Mouse (Mus musculus) stomach, embryonic 14.5 days (tissue): ENCODE data around the gene Lsm2. TPM values are rescaled to one million over a fixed set of nuclear protein-coding genes. Genes with fewer than 3 reads are reported as not detected.
A peak's percentile ranks its signal among the peaks of the same experiment; 100 is the strongest.

Experiments used
- ATAC-seq: fragments of 200-750 bp; cut with Nextera tagmentation; 2 replicates; pipeline ENCODE4 v1.8.0; 2017; ENCODE audit warnings: low read depth, moderate TSS enrichment; ENCODE audit not compliant: insufficient number of reproducible peaks, insufficient read depth, low FRiP score
- H3K27ac ChIP-seq: fragments of 300-500 bp; sonication (generic); 2 replicates; pipeline ENCODE4 v1.5.1; 2014; ENCODE audit warnings: mild to moderate bottlenecking, low read length, moderate library complexity, mixed read lengths
- H3K27me3 ChIP-seq: fragments of 300-500 bp; sonication (generic); 2 replicates; pipeline ENCODE4 v1.6.1; 2014; ENCODE audit warnings: low read length, control low read depth, mixed read lengths; ENCODE audit not compliant: control insufficient read depth, insufficient read depth
- H3K36me3 ChIP-seq: fragments of 300-500 bp; sonication (generic); 2 replicates; pipeline ENCODE4 v1.6.1; 2014; ENCODE audit warnings: mild to moderate bottlenecking, control low read depth, low read length, moderate library complexity, mixed read lengths; ENCODE audit not compliant: control insufficient read depth, insufficient read depth
- H3K4me1 ChIP-seq: fragments of 300-500 bp; sonication (generic); 2 replicates; pipeline ENCODE4 v1.6.1; 2014; ENCODE audit warnings: low read length, control low read depth, mixed read lengths; ENCODE audit not compliant: control insufficient read depth, insufficient read depth
- H3K4me2 ChIP-seq: fragments of 300-500 bp; sonication (generic); replicated peaks from 2 replicates; pipeline ENCODE4 v1.6.1; 2014; ENCODE audit warnings: low read depth, low read length, control low read depth
- H3K4me3 ChIP-seq: fragments of 300-500 bp; sonication (generic); 2 replicates; pipeline ENCODE4 v1.5.1; 2014; ENCODE audit warnings: low read depth, low read length, control low read depth
- H3K9ac ChIP-seq: fragments of 300-500 bp; sonication (generic); replicated peaks from 2 replicates; pipeline ENCODE4 v1.6.1; 2014; ENCODE audit warnings: low read depth, mild to moderate bottlenecking, control low read depth, low read length, moderate library complexity, mixed read lengths
- H3K9me3 ChIP-seq: fragments of 300-500 bp; sonication (generic); 2 replicates; pipeline ENCODE4 v1.6.1; 2016; ENCODE audit warnings: low read depth, low read length, control low read depth; ENCODE audit not compliant: control insufficient read depth
- WGBS: fragments of 180-500 bp; shearing (Covaris S2); extraction: QIAGEN DNeasy Blood & Tissue Kit; methylation state at CpG from one replicate; pipeline ENCODE4 v1.1.7; 2014; 5-methylcytosine and 5-hydroxymethylcytosine counted together
- polyA plus RNA-seq: library from polyadenylated mRNA; unstranded; fragments of >200 nt; fragmentation: Nextera tagmentation; extraction: Ambion mirVana; gene quantifications from 2 replicates; pipeline ENCODE4 v1.2.1, GENCODE M21; 2014

Lsm2 gene
- polyA plus RNA-seq, 1 experiment from 2014 or later = 205 TPM

DNA sequence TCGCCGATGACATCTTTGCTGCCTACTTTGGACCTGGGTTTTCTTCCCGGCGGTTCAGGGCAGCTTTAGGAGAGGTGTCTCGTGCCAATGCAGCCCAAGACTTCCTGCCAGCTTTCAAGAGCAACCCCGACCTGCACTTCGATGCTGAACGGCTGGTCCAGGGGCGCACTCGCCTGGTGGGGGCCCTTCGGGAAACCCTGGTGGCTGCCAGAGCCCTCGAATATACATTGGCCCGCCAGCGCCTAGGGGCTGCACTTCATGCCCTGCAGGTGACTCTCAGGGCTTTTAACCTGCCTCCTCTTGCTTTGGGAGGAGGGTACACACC, 36.0 kb downstream of the Lsm2 start:
- Histone ChIP-seq H3K27me3 (no peaks in the 10 kb centered on the region), H3K36me3 (peaks cover 37% of the 10 kb centered on the region), H3K9me3 (no peaks in the 10 kb centered on the region), H3K4me1 (peaks cover 3% of the 10 kb centered on the region; the same call in 1 of the 2 replicates), H3K4me2 (no peak overlapping the region), H3K9ac (no peak overlapping the region), H3K27ac (no peak overlapping the region), H3K4me3 (no peak overlapping the region)
- no peak for ATAC-seq
- WGBS = 65% methylated on average over 14 of the region's 14 CpGs

GRCm38 (mm10) chr17:35018171-35018570, 36.5 kb downstream of the Lsm2 start:
- Histone ChIP-seq H3K27ac (no peak overlapping the region), H3K9ac (no peak overlapping the region), H3K4me3 (no peak overlapping the region), H3K4me2 (no peak overlapping the region), H3K4me1 (peaks cover 3% of the 10 kb centered on the region; the same call in 1 of the 2 replicates), H3K36me3 (peaks cover 32% of the 10 kb centered on the region), H3K27me3 (no peaks in the 10 kb centered on the region), H3K9me3 (no peaks in the 10 kb centered on the region)
- WGBS = 77% methylated on average over 3 of the region's 3 CpGs
- ATAC-seq = no peak

DNA sequence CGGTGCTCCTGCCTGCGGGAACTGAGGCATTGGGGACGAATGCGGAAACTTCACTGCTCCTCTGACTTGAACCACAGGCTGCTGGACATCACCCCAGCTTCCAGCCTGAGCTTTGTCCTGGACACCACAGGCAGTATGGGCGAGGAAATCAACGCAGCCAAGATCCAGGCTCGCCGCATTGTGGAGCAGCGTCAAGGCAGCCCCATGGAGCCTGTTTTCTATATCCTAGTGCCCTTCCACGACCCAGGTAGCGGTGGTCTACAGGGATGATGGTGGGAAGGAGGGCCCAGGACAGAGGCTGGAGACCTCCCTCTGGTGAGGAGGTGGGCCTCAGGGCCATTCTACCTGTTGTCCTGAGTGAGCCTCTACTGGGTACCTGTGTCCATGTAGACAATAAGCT, 38.2 kb downstream of the Lsm2 start:
- no peaks in the 10 kb centered on the region for H3K9me3 ChIP-seq
- peaks cover 14% of the 10 kb centered on the region for H3K36me3 ChIP-seq
- H3K4me2 ChIP-seq = no peak overlapping the region
- WGBS = 73% methylated on average over 11 of the region's 11 CpGs
- no peaks in the 10 kb centered on the region for H3K27me3 ChIP-seq
- H3K4me1 ChIP-seq = peaks cover 9% of the 10 kb centered on the region; the same call in 1 of the 2 replicates
- ATAC-seq = no peak
- no peak overlapping the region for H3K4me3 ChIP-seq
- no peak overlapping the region for H3K9ac ChIP-seq
- H3K27ac ChIP-seq = no peak overlapping the region

- H3K4me1 ChIP-seq = peaks cover 9% of the 10 kb centered on the region; the same call in 1 of the 2 replicates
- ATAC-seq = no peak
- H3K36me3 ChIP-seq = peaks cover 8% of the 10 kb centered on the region
- WGBS = 78% methylated on average over 8 of the region's 8 CpGs
- no peak overlapping the region for H3K9ac ChIP-seq
- H3K4me3 ChIP-seq = no peak overlapping the region
- no peaks in the 10 kb centered on the region for H3K9me3 ChIP-seq
- no peak overlapping the region for H3K27ac ChIP-seq
- H3K4me2 ChIP-seq = no peak overlapping the region
- H3K27me3 ChIP-seq = no peaks in the 10 kb centered on the region
These were observed 38.9 kb downstream of the Lsm2 start for GRCm38 (mm10) chr17:35020551-35020950.

DNA sequence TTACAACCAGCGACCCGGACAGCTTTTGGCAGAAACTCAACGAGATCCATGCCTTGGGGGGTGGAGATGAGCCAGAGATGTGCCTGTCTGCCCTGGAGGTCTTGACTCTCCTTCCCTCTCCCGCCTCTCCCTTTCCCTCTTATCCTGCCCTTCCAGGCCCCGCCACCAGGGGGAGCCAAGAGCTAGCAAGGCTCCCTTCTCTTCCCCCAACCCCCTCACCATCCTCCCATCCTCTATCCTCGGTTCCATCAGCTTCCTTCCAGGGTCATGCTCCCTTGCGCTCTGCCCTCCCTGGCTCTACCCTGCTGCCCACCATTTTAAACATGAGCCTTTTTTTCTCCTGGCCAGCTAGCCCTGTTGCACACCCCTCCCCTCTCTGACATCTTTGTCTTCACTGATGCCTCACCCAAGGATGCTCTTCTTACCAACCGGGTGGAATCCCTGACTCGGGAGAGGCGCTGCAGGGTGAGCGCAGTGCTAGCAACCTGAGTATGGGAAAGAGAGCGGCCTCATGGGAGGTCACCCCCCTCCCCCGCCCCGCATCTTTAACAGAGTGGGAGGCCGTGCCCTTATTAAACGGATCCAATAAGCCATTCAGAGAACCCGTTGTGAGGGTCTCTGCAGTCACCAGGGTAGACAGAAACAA, 39.6 kb downstream of the Lsm2 start:
- Histone ChIP-seq H3K27me3 (no peaks in the 10 kb centered on the region), H3K27ac (peak overlapping the region; percentile 49; the same call in 1 of the 2 replicates), H3K4me3 (no peak overlapping the region), H3K4me2 (peak overlapping the region; percentile 2; the same call in 1 of the 2 replicates), H3K36me3 (peaks cover 1% of the 10 kb centered on the region), H3K9ac (no peak overlapping the region), H3K4me1 (peaks cover 9% of the 10 kb centered on the region), H3K9me3 (no peaks in the 10 kb centered on the region)
- ATAC-seq = peak; percentile 14; the same call in 1 of the 2 replicates
- 6% methylated on average over 17 of the region's 17 CpGs for WGBS

- Histone ChIP-seq H3K4me2 (no peak overlapping the region), H3K9ac (no peak overlapping the region), H3K27me3 (no peaks in the 10 kb centered on the region), H3K4me1 (peaks cover 9% of the 10 kb centered on the region), H3K36me3 (no peaks in the 10 kb centered on the region; the same call in 1 of the 2 replicates), H3K27ac (peak overlapping the region; percentile 49; the same call in 1 of the 2 replicates), H3K4me3 (no peak overlapping the region), H3K9me3 (no peaks in the 10 kb centered on the region)
- WGBS = 41% methylated on average over 6 of the region's 6 CpGs
- ATAC-seq = no peak
These were observed 40.3 kb downstream of the Lsm2 start for GRCm38 (mm10) chr17:35021842-35022477.

DNA sequence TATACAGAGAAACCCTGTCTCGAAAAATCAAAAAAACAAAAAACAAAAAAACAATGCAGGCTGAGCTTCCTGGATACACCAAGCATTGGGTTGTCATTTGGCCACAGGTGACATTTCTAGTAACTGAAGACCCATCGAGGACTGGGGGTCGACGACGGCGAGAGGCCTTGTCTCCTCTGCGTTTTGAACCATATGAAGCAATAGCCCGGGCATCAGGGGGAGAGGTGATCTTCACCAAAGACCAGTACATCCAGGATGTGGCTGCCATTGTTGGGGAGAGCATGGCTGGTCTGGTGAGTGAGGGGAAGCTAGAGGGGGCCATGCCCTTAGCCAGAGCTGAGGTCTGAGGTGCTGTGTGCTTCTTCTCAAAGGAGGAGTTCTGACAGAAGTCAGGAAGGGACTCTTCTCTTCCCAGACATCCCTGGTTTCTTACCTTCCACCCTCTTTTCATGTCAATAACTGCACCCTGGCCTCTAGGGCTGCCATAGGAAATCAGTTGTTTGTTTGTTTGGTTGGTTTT, 40.9 kb downstream of the Lsm2 start:
- ATAC-seq = no peak
- H3K36me3 ChIP-seq = no peaks in the 10 kb centered on the region
- no peaks in the 10 kb centered on the region for H3K27me3 ChIP-seq
- H3K4me3 ChIP-seq = no peak overlapping the region
- H3K4me2 ChIP-seq = no peak overlapping the region
- 93% methylated on average over 8 of the region's 8 CpGs for WGBS
- peaks cover 9% of the 10 kb centered on the region for H3K4me1 ChIP-seq
- H3K9ac ChIP-seq = no peak overlapping the region
- no peak overlapping the region for H3K27ac ChIP-seq
- H3K9me3 ChIP-seq = no peaks in the 10 kb centered on the region

DNA sequence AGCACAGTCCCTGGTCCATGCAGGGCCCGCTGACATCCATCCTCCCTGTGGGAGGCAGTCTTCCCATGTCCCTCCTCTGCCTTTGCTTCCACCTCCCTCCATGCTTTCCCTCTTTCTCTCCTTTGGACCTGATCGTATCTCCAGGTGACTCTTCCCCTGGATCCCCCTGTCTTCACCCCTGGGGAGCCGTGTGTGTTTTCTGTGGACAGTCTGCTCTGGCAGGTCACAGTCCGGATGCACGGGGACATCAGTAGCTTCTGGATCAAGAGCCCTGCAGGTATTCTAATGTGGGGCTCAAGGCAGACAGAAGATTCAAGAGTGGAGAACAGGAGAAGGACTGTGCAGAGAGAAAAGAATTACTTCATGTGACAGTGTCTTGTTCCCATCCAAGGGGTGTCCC, 41.6 kb downstream of the Lsm2 start:
- WGBS = 81% methylated on average over 5 of the region's 5 CpGs
- no peak overlapping the region for H3K4me2 ChIP-seq
- H3K27ac ChIP-seq = no peak overlapping the region
- no peak for ATAC-seq
- H3K36me3 ChIP-seq = no peaks in the 10 kb centered on the region
- H3K9ac ChIP-seq = no peak overlapping the region
- H3K4me1 ChIP-seq = peaks cover 12% of the 10 kb centered on the region
- no peaks in the 10 kb centered on the region for H3K9me3 ChIP-seq
- no peak overlapping the region for H3K4me3 ChIP-seq
- H3K27me3 ChIP-seq = no peaks in the 10 kb centered on the region
